Mouse (Mus musculus): ENCODE data around the gene Fryl.

DNA sequence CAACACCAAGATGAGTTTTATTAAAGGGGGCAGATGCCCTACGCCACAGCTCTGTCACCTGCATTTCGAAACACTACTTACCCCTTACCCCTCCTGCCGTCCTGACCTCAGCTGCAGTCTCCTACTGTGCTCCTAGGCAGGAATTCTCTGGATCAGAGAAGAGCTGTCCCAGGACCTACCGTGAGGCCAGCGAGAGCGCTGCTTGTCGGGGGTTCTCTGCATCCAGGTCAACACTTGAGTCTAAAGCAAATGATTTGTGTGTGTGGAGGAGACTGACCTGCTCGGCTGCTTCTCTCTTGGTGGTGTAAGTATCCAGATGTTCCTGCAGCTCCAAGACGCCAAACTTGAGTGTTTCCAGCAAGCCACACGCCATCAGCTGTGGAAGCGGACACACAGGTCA, 223.9 kb downstream of the Fryl start:
- TF ChIP-seq POLR2A (IDR thresholded peaks at IDR 0.05; ENCODE audit: low read depth, low read length), result no peak
- no peak for TF ChIP-seq CTCF (conservative IDR thresholded peaks at IDR 0.05; ENCODE audit: insufficient read depth, insufficient read length, low read depth, low read length)

Data from kidney, adult 2 months (tissue).